Mouse (Mus musculus) forebrain, embryonic 16.5 days (tissue): ENCODE measurements around the gene Gm45716. TPM values are rescaled to one million over a fixed set of nuclear protein-coding genes. Genes with fewer than 3 reads are reported as not detected.

Source experiments
- ATAC-seq: fragments of 200-750 bp; cut with Nextera tagmentation; 2 replicates; pipeline ENCODE4 v1.8.0; 2017; ENCODE audit warnings: mild to moderate bottlenecking, moderate library complexity
- H3K27ac ChIP-seq: fragments of 300-500 bp; sonication (generic); 2 replicates; pipeline ENCODE4 v1.5.1; 2014; ENCODE audit warnings: low read length, control low read depth
- H3K27me3 ChIP-seq: fragments of 300-500 bp; sonication (generic); replicated peaks from 2 replicates; pipeline ENCODE4 v1.6.1; 2014; ENCODE audit warnings: low read length; ENCODE audit not compliant: control insufficient read depth, insufficient read depth
- H3K36me3 ChIP-seq: fragments of 300-500 bp; sonication (generic); 2 replicates; pipeline ENCODE4 v1.6.1; 2014; ENCODE audit not compliant: control insufficient read depth, insufficient read depth
- H3K4me1 ChIP-seq: fragments of 300-500 bp; sonication (generic); replicated peaks from 2 replicates; pipeline ENCODE4 v1.6.1; 2014; ENCODE audit warnings: low read length; ENCODE audit not compliant: control insufficient read depth, insufficient read depth
- H3K4me2 ChIP-seq: fragments of 300-500 bp; sonication (generic); 2 replicates; pipeline ENCODE4 v1.6.1; 2014; ENCODE audit warnings: mild to moderate bottlenecking, low read length, control low read depth
- H3K4me3 ChIP-seq: fragments of 300-500 bp; sonication (generic); replicated peaks from 2 replicates; pipeline ENCODE4 v1.5.1; 2014; ENCODE audit warnings: mild to moderate bottlenecking, low read length, control low read depth
- H3K9ac ChIP-seq: fragments of 300-500 bp; sonication (generic); replicated peaks from 2 replicates; pipeline ENCODE4 v1.6.1; 2014; ENCODE audit warnings: low read depth, low read length, control low read depth
- H3K9me3 ChIP-seq: fragments of 300-500 bp; sonication (generic); 2 replicates; pipeline ENCODE4 v1.6.1; 2016; ENCODE audit warnings: low read length; ENCODE audit not compliant: control insufficient read depth
- WGBS: fragments of 180-500 bp; shearing (Covaris S2); extraction: QIAGEN DNeasy Blood & Tissue Kit; methylation state at CpG from one replicate; pipeline ENCODE4 v1.1.7; 2014; 5-methylcytosine and 5-hydroxymethylcytosine counted together
- polyA plus RNA-seq: library from polyadenylated mRNA; unstranded; fragments of >200 nt; fragmentation: Nextera tagmentation; extraction: Ambion mirVana; gene quantifications from 2 replicates; pipeline ENCODE4 v1.2.1, GENCODE M21; 2015

Gm45716 gene
- polyA plus RNA-seq, 1 experiment from 2014 or later, result 18.0 TPM

GRCm38 (mm10) chr11:90228251-90228949 is 40.9 kb downstream of the Gm45716 start:
- no peaks in the 10 kb centered on the region for H3K36me3 ChIP-seq
- H3K27me3 ChIP-seq, result no peaks in the 10 kb centered on the region
- peaks cover 14% of the 10 kb centered on the region for H3K4me1 ChIP-seq
- H3K9ac ChIP-seq, result no peak overlapping the region
- H3K4me2 ChIP-seq, result no peak overlapping the region
- no peak overlapping the region for H3K27ac ChIP-seq
- H3K9me3 ChIP-seq, result no peaks in the 10 kb centered on the region
- no peak for ATAC-seq
- H3K4me3 ChIP-seq, result no peak overlapping the region
- 87% methylated on average over 9 of the region's 9 CpGs for WGBS

DNA sequence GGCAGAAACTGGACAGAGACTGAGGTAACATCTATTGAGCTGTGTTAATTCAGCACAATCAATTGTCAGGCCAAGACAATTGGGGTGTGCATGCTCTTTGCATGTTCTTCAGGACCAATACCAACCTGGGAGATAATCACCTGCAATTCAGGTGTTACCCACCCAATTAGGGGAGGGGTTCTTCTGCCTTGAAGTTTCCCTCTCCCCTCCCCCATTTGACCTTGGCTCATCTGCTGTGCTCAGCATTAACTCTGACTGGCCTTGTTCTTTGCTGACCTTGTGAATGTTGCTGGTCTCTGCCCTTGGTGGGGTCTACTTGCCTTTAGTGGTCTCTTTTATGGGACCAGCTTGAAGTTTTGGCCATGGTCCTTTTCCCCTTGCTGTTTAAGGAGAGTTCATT is 42.3 kb downstream of the Gm45716 start:
- no peaks in the 10 kb centered on the region for H3K36me3 ChIP-seq
- peaks cover 14% of the 10 kb centered on the region for H3K4me1 ChIP-seq
- H3K27ac ChIP-seq, result no peak overlapping the region
- ATAC-seq, result no peak
- no peaks in the 10 kb centered on the region for H3K27me3 ChIP-seq
- H3K9ac ChIP-seq, result no peak overlapping the region
- H3K9me3 ChIP-seq, result no peaks in the 10 kb centered on the region
- H3K4me3 ChIP-seq, result no peak overlapping the region
- no peak overlapping the region for H3K4me2 ChIP-seq

DNA sequence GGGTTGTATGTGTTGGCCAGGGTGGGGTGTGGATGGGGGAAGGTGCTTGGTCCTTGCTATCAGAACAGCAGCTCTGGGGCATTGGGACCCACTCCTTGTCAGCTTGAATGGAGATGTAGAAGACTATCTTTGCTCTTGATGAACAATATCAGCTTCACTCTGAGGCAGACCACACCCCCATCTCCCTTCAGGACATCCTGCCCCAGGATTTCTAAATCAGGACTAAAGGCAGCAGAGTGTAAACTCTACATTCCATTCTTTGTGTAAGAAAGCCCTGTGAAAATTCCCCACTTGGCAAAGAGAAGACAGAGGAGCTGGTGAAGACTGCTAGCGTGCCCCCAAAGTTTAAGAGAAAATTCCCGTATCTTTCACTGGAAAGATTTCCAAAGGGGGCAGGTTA is 43.2 kb downstream of the Gm45716 start:
- 49% methylated on average over 2 of the region's 2 CpGs for WGBS
- no peak overlapping the region for H3K4me3 ChIP-seq
- no peaks in the 10 kb centered on the region for H3K9me3 ChIP-seq
- no peak overlapping the region for H3K9ac ChIP-seq
- no peaks in the 10 kb centered on the region for H3K27me3 ChIP-seq
- H3K36me3 ChIP-seq, result no peaks in the 10 kb centered on the region
- H3K4me1 ChIP-seq, result peaks cover 14% of the 10 kb centered on the region
- ATAC-seq, result no peak
- H3K27ac ChIP-seq, result no peak overlapping the region
- H3K4me2 ChIP-seq, result no peak overlapping the region

DNA sequence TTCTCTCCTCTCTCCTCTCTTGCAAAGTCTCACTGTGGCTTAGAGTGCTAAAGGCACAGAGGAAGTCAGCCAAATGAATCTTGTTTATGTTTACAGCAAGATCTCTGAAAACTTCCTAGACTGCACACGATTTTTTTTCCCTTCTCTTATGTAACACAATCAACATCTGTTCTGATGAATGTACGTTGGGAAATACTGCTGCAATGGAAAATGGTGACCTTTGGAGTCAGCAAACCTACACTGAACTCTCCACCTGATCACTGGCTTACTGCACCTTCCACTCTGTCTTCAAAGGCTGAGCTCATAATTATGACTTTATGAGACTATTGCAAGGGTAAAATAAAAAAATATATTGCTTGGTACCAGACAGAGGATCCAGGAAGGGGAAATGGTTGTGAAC is 44.1 kb downstream of the Gm45716 start:
- no peak for ATAC-seq
- Histone ChIP-seq H3K4me3 (no peak overlapping the region), H3K27me3 (no peaks in the 10 kb centered on the region), H3K4me1 (peaks cover 14% of the 10 kb centered on the region), H3K4me2 (no peak overlapping the region), H3K27ac (no peak overlapping the region), H3K36me3 (no peaks in the 10 kb centered on the region), H3K9ac (no peak overlapping the region), H3K9me3 (no peaks in the 10 kb centered on the region)
- WGBS, result 67% methylated on average over 2 of the region's 2 CpGs

- Histone ChIP-seq H3K4me3 (no peak overlapping the region), H3K27ac (peak overlapping the region; percentile 30; the same call in 1 of the 2 replicates), H3K4me1 (peaks cover 9% of the 10 kb centered on the region), H3K9ac (no peak overlapping the region), H3K9me3 (no peaks in the 10 kb centered on the region), H3K36me3 (no peaks in the 10 kb centered on the region), H3K4me2 (no peak overlapping the region), H3K27me3 (no peaks in the 10 kb centered on the region)
- 52% methylated on average over 4 of the region's 4 CpGs for WGBS
- ATAC-seq, result peak; percentile 55; the same call in 1 of the 2 replicates
These were observed 45.2 kb downstream of the Gm45716 start for GRCm38 (mm10) chr11:90232685-90233084.

DNA sequence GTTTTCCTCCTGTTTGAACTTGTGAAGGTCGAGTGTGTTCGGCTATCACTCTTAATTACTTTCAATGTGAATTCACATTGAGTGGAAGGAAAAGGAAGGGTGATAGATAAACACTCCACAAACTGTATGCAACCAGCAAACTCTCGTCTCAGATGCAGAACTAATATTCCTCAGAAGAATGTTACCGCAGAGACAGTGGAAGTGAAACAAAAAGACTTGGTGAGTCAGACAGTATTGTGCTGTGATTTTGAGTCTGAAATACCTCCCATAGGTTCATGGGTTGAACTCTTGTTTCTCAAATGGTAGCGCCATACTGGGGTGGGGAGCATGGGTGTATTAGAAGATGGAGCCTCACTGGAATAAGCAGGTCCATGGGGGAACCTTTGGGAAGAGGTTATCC is 47.7 kb downstream of the Gm45716 start:
- Histone ChIP-seq H3K9me3 (no peaks in the 10 kb centered on the region), H3K27me3 (no peaks in the 10 kb centered on the region), H3K4me2 (no peak overlapping the region), H3K4me3 (no peak overlapping the region), H3K9ac (no peak overlapping the region), H3K4me1 (peaks cover 7% of the 10 kb centered on the region), H3K36me3 (no peaks in the 10 kb centered on the region), H3K27ac (no peak overlapping the region)
- ATAC-seq, result no peak
- 92% methylated on average over 5 of the region's 5 CpGs for WGBS

- H3K4me2 ChIP-seq, result no peak overlapping the region
- no peaks in the 10 kb centered on the region for H3K9me3 ChIP-seq
- no peak overlapping the region for H3K4me3 ChIP-seq
- H3K9ac ChIP-seq, result no peak overlapping the region
- peaks cover 2% of the 10 kb centered on the region for H3K4me1 ChIP-seq
- no peaks in the 10 kb centered on the region for H3K27me3 ChIP-seq
- ATAC-seq, result no peak
- 69% methylated on average over 5 of the region's 5 CpGs for WGBS
- H3K36me3 ChIP-seq, result no peaks in the 10 kb centered on the region
- no peak overlapping the region for H3K27ac ChIP-seq
These were observed 50.1 kb downstream of the Gm45716 start for GRCm38 (mm10) chr11:90237616-90238015.

DNA sequence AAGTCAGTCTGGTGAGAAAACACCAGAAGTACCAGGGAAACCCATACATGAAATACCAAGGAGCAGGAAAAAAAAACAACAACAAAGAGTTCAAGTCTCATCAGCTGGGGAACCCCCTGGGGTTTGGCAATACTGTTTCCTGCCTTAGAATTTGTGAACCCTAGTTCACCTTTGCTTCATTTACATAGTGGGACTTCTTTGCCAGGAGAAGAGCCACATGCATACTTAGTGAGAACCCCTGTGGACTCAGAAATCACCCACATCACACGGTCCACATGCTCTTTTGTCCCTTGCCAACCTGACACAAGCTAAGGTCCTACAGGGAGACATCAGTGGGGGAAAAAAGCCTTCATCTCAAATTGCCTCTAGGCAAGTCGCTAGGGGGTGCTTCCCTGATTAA is 51.2 kb downstream of the Gm45716 start:
- H3K27me3 ChIP-seq, result no peaks in the 10 kb centered on the region
- no peak overlapping the region for H3K27ac ChIP-seq
- no peaks in the 10 kb centered on the region for H3K4me1 ChIP-seq
- H3K4me2 ChIP-seq, result no peak overlapping the region
- ATAC-seq, result no peak
- no peaks in the 10 kb centered on the region for H3K36me3 ChIP-seq
- no peak overlapping the region for H3K9ac ChIP-seq
- WGBS, result 29% methylated on average over 2 of the region's 2 CpGs
- no peaks in the 10 kb centered on the region for H3K9me3 ChIP-seq
- no peak overlapping the region for H3K4me3 ChIP-seq

DNA sequence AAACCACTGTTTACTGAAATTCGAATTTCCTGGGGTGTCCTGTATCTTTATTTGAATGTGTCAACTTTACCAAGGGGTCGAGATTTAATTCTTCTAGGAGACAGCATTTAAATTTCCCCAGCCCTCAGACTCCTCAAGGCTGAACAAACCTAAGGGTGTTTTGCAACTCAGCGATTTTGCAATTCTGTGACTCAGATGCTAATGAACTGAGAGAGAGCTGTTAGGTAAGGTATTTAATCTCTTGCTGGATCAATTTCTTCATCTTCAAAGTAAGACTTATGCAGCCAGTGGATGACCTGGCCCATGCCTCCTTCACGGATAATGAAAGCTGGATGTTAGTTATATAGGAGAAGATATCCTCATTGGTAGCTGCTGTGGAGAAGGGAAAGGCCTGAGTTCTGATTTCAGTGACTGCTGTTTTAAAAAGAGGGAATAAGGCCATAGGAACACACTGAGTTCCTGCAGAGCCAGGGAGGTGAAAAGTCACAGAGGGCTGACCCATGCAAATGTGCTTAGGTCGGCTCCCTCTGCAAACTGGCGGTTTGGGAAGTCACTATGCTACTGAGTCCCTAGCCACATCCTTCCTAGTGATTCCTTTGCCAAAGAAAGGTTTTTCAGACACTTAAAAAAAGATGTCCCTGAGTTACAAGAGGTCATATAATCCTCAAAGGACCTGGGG is 53.3 kb downstream of the Gm45716 start:
- no peak overlapping the region for H3K9ac ChIP-seq
- H3K4me3 ChIP-seq, result no peak overlapping the region
- no peak overlapping the region for H3K4me2 ChIP-seq
- no peak for ATAC-seq
- no peak overlapping the region for H3K27ac ChIP-seq
- H3K9me3 ChIP-seq, result no peaks in the 10 kb centered on the region
- WGBS, result 36% methylated on average over 6 of the region's 6 CpGs
- H3K4me1 ChIP-seq, result no peaks in the 10 kb centered on the region
- H3K36me3 ChIP-seq, result no peaks in the 10 kb centered on the region
- H3K27me3 ChIP-seq, result no peaks in the 10 kb centered on the region
